Mouse (Mus musculus) right cerebral cortex, postnatal 36 days (tissue): ENCODE measurements around the gene S100a3.

Experiments used
- DNase-seq, 2 experiments: peaks; one replicate each; pipeline ENCODE4 v3.0.0; 2022; ENCODE audit warnings: low spot score in 2 of 2, mixed read lengths in 1 of 2

S100a3 gene

DNA sequence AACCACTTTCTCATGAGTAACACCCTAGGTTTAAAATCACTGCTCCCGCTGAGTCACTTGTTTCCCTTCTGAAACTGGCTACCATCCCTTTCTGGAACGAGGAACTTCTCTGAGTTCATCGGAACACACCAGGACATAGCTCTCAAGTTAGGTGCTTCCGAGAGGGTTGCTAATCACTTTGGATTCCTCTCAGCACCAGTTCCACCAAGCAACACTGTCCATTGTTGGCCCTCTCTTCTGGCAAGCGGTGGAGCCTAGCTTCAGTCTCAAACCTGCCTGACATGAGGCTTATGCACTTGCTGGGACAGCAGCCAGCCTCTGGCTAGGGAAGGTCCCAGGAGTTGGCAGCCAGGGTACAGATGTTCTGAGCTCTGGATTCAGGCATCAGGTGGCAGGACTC is 14.3 kb downstream of the S100a3 start:
- no peak for DNase-seq

- no peak for DNase-seq
Measured at GRCm38 (mm10) chr3:90575320-90575719, 14.9 kb downstream of the S100a3 start.

- DNase-seq = no peak
Measured at GRCm38 (mm10) chr3:90576351-90577001, 16.1 kb downstream of the S100a3 start.

DNA sequence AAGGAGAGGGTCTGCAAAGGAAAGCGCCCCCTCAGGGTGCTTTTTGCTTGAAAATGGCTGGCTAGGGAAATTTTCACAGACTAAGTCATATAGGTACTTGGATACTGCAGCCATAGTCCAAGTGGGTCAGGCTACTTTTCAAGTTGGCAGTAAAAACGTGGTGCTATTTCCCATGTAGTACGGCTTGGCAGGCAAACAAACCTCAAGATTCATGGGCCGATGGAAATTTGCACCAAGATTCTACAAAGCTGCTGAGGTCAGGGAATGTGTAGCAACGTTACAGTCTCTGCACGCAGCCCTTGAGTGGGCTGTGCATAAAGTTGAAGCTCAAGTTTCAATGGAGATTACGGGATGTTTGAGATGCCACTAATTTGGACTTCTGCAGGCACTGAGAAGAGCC is 19.1 kb downstream of the S100a3 start:
- no peak for DNase-seq

DNA sequence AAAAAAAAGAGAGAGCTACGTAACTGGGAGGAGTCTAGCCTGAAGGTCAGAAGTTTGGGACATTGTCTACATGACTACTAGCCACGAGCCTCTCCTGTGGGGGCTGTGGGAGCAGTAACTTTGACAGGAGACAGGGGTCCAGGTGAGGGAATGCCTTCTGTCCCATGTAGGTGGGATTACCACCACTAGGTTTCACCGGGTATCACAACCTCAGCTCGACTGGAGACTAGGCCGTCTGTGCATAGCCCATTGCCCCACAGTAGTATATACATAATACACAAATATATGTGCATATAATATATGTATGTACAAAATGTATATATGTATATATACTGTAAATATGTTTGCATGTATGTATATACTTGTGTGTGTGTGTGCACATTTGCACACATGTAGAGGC is 20.8 kb downstream of the S100a3 start:
- DNase-seq = no peak

DNA sequence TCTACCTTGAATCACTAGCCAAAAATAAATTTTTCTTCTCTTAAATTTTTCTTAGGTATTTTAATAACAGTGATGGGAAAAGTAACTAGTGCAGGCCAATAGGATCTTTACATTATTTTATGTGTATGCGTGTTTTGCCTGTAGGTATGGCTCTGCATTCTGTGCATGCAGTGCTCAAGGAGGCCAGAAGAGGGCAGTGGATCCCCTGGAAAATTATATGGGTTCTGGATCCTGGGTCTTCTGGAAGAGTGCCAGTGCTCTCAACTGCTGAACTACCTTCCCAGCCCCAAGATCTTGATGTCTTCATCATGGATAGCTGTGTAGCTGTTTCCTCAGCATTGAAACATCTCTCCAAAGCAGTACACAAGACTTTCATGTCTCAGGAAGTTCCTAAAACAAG is 21.8 kb downstream of the S100a3 start:
- DNase-seq = no peak

DNA sequence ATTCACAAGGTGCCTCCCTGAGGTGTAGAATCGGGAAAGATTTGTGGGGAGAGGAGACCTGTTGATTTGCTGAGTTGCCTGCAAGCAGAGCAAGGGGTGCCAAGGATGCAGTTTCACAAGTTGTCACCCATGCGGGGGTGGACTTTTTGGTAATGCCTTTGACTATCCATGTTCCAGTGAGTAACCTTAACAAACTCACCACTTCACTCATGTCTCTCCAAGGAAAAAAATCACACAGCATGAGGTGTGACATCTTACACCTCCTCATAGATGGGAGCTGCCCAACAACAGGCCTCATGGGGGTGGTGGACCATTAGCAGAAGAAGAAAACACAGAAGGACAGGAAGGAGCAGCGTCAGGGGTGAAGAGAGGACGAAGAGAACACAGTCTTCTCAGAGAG is 22.2 kb downstream of the S100a3 start:
- no peak for DNase-seq

- no peak for DNase-seq
Measured at GRCm38 (mm10) chr3:90583893-90584292, 23.5 kb downstream of the S100a3 start.

DNA sequence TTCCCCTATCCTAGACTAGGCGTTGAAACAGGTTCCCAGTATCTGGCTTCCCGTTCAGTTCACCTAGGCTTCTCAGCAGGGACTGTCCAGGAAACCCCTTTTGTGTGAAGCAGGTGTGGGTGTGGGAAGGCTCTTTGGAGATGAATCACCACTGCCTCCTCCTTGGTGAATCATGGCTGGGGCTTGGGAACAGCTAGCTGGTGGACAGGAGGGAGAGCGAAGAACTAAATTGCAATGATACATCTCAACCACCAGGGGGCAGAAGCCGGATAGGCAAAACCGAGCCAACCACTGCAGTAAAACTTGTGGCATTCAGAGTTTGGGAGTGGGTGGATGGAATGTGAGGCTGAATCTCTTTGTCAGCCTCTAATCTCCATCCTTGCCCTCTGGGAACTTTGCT is 25.2 kb downstream of the S100a3 start:
- peak; percentile 65 to 68 for DNase-seq

- no peak for DNase-seq
Measured at GRCm38 (mm10) chr3:90586016-90586643, 25.8 kb downstream of the S100a3 start.

DNA sequence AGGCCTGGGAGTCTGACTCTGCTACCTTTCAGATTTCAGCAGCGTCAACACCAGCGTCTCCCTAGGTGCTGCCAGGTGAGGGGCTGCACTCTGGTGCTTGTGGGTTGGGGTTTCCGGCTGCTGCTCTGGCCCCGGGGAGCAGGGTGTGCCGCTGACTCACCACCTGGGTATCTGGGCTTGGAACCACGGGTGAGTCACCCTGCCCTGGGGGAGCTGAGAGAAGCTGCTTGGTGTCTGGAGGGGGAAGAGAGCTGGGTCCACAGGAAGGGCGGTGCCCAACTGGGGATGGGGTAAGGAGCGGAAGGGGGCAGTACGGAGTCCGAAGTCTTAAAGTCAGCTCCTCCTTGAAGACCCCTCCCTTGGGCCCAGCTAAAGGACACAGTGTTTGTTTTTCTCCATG is 26.5 kb downstream of the S100a3 start:
- no peak for DNase-seq

DNA sequence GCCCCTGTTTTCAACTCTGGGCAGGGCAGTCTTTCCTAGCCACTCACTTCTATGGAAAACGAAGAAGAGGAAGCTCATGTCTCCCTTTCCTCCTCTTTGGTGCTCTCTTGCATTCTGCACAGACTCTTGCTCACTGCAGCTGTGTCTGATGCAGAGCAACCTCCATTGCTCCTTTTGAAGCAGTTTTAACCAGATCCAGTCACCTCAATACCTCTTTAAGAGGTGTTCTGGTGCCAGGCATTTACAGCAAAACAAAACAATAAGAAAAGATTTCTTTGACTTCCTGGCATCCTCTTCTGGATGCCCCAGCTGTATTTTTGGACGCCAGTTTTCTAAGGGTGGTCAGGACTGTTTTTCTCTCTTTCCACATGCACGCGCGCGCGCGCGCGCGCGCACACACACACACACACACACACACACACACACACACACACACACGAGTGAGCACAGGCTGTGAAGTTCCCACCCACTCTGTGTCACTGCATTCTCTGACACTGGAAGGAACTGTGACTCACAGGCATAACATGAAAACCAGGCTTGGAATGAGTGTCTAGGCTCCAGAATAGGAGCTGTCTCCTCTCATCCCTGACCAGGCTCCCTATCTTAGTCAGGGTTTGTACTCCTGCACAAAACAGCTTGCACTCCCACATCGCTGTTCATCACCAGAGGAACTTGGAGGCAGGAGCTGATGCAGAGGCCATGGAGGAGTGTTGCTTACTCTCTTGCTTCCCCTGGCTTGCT is 27.2 kb downstream of the S100a3 start:
- DNase-seq = peak; percentile 38 to 66

- no peak for DNase-seq
Measured at GRCm38 (mm10) chr3:90589390-90589789, 29.0 kb downstream of the S100a3 start.

- no peak for DNase-seq
Measured at GRCm38 (mm10) chr3:90589947-90590346, 29.6 kb downstream of the S100a3 start, which contains the start of gene S100a2. Gene S100a2, plus strand, starts transcription at chr3:90590247.

DNA sequence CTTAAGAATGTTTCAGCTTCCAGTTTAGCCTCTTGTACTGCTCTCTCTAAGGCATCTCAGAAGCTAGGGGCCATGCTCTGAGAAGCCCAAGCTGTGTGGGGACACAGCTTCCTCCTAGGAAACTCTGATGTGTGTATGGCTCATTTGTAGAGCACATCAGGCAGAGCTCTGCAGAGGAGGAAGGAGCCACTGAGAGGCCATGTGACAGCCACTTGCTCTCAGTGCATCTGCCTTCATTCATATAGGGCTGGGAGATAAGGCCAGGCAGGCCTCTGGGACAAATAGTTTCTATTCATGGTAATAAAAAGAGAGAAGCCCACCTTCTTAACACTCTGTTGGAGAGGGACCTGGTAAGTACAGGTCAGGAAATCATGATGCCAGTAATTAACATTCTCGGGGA is 34.1 kb downstream of the S100a3 start:
- DNase-seq = no peak

DNA sequence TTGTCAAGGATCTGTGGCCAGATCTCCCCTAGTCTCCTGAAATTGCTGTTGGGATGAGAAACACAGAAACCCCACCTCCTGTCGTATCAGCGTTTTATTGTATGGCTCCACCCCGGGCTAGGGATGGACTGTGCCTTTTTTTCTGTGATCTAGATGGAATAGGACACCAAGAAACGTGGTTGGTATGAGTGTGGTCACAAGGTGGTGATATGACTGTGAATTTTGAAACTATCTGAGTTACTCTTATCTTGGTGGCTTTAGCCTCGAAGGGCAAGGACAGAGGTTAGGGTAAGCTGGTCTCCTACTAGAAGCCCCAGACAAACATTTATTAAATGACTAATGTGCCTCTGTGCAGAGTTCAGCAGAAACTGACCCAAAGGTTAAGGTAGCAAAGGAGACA is 35.2 kb downstream of the S100a3 start:
- DNase-seq = no peak

GRCm38 (mm10) chr3:90596810-90597209 is 36.4 kb downstream of the S100a3 start:
- DNase-seq = no peak

GRCm38 (mm10) chr3:90597736-90598135 is 37.4 kb downstream of the S100a3 start:
- no peak for DNase-seq

- no peak for DNase-seq
Measured at GRCm38 (mm10) chr3:90598212-90598611, 37.8 kb downstream of the S100a3 start.

GRCm38 (mm10) chr3:90599401-90599800 is 39.0 kb downstream of the S100a3 start:
- DNase-seq = no peak

- no peak for DNase-seq
Measured at GRCm38 (mm10) chr3:90600036-90600435, 39.7 kb downstream of the S100a3 start.

DNA sequence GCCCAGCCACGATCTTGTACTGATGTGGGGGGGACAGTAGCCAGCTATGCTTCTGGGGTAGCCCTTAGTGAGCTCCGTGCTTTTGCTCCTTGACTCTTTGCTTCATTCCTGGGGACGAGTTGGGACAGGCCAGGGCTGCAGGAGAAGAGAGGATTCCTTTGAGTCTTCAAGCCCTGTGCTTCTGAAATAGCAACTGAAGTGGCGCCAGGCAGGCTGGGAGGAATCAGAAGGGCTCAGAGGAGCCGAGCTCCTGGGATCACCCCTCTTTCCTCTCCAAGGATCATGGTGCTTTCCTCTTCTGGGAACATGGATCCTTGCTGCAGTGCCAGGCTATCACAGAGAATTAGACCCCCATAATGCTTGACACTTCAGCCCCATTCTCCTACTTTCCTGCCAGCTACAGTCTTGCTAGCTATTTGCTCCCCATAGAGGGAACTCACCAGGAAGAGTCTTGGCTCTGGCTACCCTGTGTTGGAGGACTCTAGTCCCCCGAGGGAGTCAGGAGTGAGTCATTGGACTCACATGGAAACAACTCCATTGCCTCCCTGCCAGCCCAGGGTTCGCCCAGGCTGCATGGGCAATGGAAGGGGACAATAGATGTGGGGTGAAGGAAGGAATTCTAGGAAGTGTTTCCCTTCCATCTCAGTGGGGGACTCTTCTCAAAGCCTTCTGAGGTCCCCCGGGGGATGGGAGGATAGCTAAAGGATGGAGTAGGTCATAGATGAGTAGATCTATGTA is 40.2 kb downstream of the S100a3 start:
- no peak for DNase-seq
